Mouse (Mus musculus) T-helper 2 cell (primary cell): ENCODE measurements around the gene Tmc4.

Experiments
- in situ Hi-C: fragments of 300-600 bp; cut with MboI, MseI; formaldehyde crosslinking; loops from one replicate; pipeline ENCODE4 v1.15.1; 2025; ENCODE audit warnings: high pct_unique_total_duplicates

Tmc4 gene

DNA sequence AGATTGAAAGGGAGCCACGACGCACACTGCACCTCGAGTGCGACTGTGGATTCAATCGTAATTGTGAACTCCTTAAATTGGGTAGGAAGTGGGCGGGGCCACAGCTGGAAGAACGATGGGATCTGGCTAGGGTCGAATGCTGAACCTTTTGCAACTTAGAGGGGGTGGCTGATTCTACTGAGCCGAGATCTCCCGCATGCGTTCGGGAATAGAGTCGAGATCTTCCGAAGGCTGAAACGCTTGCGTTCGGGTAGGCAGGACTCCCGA, 16.4 kb upstream of the Tmc4 start:
- in situ Hi-C loops = loop anchor here (25.0 kb wide), 1 partner anchor 1369 kb away; the partner anchor contains the start of genes U2af2 and Zfp580

DNA sequence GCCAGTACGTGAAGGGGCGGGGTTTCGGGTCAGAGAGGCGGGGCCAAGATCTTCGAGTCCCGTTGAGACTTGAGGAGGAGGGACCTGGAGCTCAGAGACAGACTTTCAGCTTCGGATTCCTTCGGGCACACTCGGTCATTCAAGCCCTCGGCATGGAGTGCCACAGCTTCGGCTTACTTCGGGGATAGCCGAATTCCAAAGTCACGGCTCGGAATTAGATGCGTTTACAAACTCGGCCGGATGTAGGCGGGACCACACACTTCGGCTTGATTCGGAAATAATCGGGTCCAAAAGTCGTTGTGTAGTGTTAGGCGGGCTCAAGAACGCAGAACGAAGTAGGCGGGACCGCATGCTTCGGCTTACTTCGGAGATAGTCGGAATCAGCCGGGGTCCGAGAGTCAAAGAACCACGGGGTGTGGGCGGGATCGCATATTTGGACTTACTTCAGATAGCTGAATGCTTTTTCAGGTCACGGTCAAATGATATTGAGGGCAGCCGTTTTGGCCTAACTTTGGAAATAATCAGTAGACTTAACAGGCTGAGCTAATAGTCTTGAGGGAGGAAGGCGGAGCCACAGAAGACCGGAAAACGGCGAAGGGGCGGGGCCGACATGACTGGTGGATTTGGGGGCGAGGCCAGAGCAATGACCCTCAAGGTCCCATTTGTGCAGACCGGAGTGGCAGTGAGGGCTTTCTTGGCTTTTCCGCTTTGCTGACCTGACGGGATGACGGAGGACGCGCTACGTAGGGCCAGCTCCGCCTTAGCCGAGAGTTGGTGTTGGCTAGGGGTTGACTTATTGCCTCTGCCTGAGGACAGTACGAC, 15.8 kb upstream of the Tmc4 start, which contains the start of gene Mboat7:
Gene Mboat7, minus strand, starts transcription at position 537 of the 822 bp plus-strand sequence.
- in situ Hi-C loops = loop anchor here (25.0 kb wide), 1 partner anchor 1369 kb away; the partner anchor contains the start of genes U2af2 and Zfp580

GRCm38 (mm10) chr7:3692382-3692986, 15.1 kb upstream of the Tmc4 start, which contains the start of gene Tsen34:
TSS of gene Tsen34 (plus strand) at chr7:3692863.
- in situ Hi-C loops = loop anchor here (25.0 kb wide), 1 partner anchor 1370 kb away; the partner anchor contains the start of genes U2af2 and Zfp580

DNA sequence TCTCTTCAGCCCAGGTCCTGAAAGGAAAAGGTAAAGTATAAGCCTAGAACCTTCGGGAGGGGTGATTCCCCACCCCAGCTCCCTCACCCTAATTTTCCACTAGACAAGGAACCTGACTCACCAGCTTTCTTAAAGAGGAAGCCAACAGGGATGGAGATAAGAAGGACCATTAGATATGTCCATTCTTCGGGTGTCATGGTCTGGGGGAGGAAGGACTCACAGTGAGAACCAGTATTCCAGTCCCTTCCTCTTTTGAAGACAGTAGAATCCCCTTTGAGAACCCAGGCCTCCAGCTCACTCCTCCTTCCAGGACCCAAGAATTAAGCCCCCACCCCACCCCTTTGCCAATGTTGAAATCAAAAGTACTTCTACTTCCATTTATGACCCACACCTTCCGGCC, 14.6 kb upstream of the Tmc4 start:
- in situ Hi-C loops = loop anchor here (25.0 kb wide), 1 partner anchor 1370 kb away; the partner anchor contains the start of genes U2af2 and Zfp580

GRCm38 (mm10) chr7:3685400-3686187, 8.2 kb upstream of the Tmc4 start:
- in situ Hi-C loops = loop anchor here (25.0 kb wide), 1 partner anchor 1377 kb away; the partner anchor contains the start of genes U2af2 and Zfp580

GRCm38 (mm10) chr7:3684698-3685097, 7.3 kb upstream of the Tmc4 start:
- in situ Hi-C loops = loop anchor here (25.0 kb wide), 1 partner anchor 1378 kb away; the partner anchor contains the start of genes U2af2 and Zfp580

DNA sequence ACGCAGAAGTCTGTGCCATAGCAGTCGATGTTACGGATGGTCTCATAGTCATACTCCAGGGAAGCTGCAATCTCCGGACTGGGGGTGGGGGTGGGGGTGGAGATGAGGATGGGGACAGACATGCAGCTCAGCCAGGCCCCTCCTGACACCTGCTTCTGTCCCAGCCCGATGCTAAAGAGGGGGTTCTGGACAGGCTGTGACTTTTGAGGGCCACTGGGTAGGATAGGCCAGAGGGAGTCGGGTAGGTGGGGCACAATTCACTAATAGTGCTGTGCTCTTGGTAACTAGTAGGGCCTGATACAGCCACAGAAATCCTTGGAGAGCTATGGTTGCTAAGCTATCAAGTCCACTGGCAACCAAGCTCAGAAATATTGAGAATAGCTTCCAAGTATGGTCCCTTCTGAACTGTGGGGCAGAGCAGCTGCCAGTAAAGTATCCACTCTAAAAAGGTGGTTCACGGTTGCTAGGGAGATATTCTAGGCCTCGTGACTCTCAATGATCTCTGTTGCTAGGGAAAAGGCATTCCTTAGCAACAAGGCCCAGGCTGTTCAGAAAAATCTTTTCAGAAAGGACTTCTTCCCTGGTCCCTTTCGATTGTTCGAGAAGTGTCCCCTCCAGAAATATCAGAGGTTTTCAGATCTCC, 6.7 kb upstream of the Tmc4 start:
- in situ Hi-C loops = loop anchor here (25.0 kb wide), 1 partner anchor 1378 kb away; the partner anchor contains the start of genes U2af2 and Zfp580

DNA sequence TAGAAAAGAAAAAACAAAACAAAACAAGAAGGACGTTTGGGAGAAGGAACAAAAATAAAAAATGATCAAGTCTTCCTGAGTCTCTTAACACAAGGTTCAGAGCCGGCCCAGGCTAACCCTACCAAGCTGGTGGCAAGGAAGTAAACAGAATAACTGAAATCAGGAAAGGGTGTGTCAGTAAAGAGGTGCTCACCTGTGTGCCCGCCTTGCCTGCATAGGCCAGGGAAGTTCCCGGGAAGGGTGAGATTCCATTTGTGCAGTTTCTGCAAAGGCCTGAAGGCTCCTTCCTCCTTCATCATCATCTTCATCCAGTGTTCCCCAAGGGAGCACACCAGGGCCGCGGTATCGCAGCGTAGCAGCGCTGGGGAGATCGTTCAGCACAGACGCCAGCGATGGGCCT, 982 bp downstream of the Tmc4 start:
- in situ Hi-C loops = loop anchor here (25.0 kb wide), 1 partner anchor 1386 kb away; the partner anchor contains the start of genes U2af2 and Zfp580

- in situ Hi-C loops = loop anchor here (25.0 kb wide), 1 partner anchor 1387 kb away; the partner anchor contains the start of genes U2af2 and Zfp580
These were observed 2.2 kb downstream of the Tmc4 start for GRCm38 (mm10) chr7:3675228-3675548.

- in situ Hi-C loops = loop anchor here (25.0 kb wide), 2 partner anchors 988 to 1388 kb away; partner anchors contain the start of genes Ppp6r1, U2af2 and Zfp580
These were observed 2.7 kb downstream of the Tmc4 start for GRCm38 (mm10) chr7:3674507-3675227.

GRCm38 (mm10) chr7:3666921-3667391, 10.4 kb downstream of the Tmc4 start:
- in situ Hi-C loops = loop anchor here (25.0 kb wide), 1 partner anchor 995 kb away; the partner anchor contains the start of gene Ppp6r1

DNA sequence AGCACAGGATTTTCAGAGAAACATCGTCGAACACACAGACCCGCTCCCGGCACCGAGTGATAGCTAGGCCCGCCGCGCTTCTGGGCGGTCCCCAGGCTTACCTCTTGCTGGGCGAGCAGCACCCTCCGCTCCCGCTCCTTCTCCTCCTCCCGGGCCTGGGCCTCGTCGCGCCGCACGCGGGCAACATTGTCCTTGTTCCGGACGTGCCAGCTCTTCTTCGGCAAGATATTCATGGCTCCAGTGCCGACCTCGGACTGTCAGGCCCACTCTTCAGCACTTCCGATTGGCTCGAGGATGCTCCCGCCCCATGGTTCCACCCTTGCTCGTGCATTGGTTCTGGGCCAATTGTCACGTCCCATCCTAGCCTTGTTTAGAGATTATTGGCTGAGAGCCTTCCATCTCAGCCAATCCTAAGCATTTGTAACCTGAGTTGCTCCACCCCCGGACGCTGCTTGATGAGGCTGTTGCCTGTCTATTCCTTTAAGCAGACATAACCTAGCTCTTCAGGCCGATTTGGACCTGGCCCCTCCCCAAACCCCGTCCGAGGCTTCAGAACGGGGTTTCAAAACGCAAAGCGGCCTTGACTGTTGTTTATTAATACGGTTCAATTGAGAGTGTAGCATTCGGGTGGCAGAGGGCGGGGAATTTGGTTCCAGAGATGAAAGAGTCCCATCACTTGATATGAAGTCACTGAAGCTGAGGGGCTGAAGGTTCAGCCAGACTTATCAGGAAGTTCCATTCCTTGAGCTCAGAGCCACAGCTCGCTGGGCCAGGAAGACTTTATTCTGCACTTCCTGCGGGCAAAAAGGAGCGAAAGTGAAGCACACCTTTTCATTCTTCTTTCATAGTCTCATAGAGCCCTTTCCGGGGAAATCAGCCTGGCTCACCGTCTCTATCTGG, 11.9 kb downstream of the Tmc4 start, which contains the start of gene Leng1:
Gene Leng1, minus strand, starts transcription at position 626 of the 900 bp plus-strand sequence.
- in situ Hi-C loops = loop anchor here (25.0 kb wide), 1 partner anchor 997 kb away; the partner anchor contains the start of gene Ppp6r1

GRCm38 (mm10) chr7:3664524-3665214, 12.7 kb downstream of the Tmc4 start:
- in situ Hi-C loops = loop anchor here (25.0 kb wide), 1 partner anchor 998 kb away; the partner anchor contains the start of gene Ppp6r1

GRCm38 (mm10) chr7:3658578-3658977, 18.8 kb downstream of the Tmc4 start:
- in situ Hi-C loops = loop anchor here (25.0 kb wide), 1 partner anchor 1004 kb away; the partner anchor contains the start of gene Ppp6r1

DNA sequence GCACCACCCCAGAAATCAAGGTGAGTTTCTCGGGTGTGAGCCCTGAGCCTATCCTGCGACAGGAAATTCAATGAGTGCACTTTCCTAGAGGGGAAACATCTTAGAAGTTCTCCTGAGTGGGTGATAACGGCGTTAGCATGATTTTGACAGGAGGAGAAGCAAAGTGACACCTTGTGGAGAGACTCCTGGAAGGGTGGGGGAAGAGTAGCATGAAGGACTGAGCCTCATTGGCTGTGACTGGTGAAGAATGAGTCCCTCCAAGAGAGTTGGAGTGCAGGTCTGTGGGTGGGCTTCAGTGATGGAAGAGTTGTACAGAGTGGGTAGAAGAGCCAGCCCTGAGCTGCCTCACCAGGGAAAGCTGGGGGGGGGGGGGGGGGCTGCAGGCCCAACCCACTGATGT, 20.4 kb downstream of the Tmc4 start:
- in situ Hi-C loops = loop anchor here (25.0 kb wide), 1 partner anchor 1005 kb away; the partner anchor contains the start of gene Ppp6r1

- in situ Hi-C loops = no loop called here
These were observed 30.7 kb downstream of the Tmc4 start for GRCm38 (mm10) chr7:3646641-3647040.

- in situ Hi-C loops = no loop called here
These were observed 31.2 kb downstream of the Tmc4 start for GRCm38 (mm10) chr7:3646188-3646587.

- in situ Hi-C loops = no loop called here
These were observed 31.8 kb downstream of the Tmc4 start for GRCm38 (mm10) chr7:3645488-3646025.
